In genomic region chr11:20542739-20543452, GRCm38 (mm10) we compare ENCODE assay signal across 8 mouse cellular contexts. TPM values are rescaled to one million over a fixed set of nuclear protein-coding genes. Genes with fewer than 3 reads are reported as not detected.
DNase-seq lines count a peak whose midpoint lies in the region; ATAC-seq and TF ChIP-seq lines count a peak whose summit lies in the region.

Gene Sertad2 (plus strand): TSS chr11:20543253.

- TF ChIP-seq POLR2A in heart, adult 2 months (IDR thresholded peaks at IDR 0.05; ENCODE audit: insufficient read depth, low read depth, low read length), result peak; percentile 88

- peak; percentile 35 for TF ChIP-seq CTCF in heart, adult 2 months (IDR thresholded peaks at IDR 0.05)

- H3K4me3 ChIP-seq in embryonic facial prominence, embryonic 14.5 days (ENCODE audit: low read depth, low read length), result peak within 1 kb of the TSS; percentile 90
- peak within 1 kb of the TSS; percentile 98 for H3K4me3 ChIP-seq in heart, adult 2 months
- peak within 1 kb of the TSS; percentile 85 for H3K4me3 ChIP-seq in limb, embryonic 13.5 days
- peak within 1 kb of the TSS; percentile 78 for H3K4me3 ChIP-seq in midbrain, embryonic 16.5 days (ENCODE audit: low read depth, low read length)

- peak; percentile 58; the same call in 1 of the 2 replicates for TF ChIP-seq EP300 in heart, adult 2 months (IDR thresholded peaks at IDR 0.05; ENCODE audit: insufficient read depth, low read depth, low read length)

- peak within 1 kb of the TSS; percentile 83 for H3K4me2 ChIP-seq in embryonic facial prominence, embryonic 14.5 days (ENCODE audit: low read depth, low read length)
- H3K4me2 ChIP-seq in limb, embryonic 13.5 days (replicated peaks), result peak within 1 kb of the TSS; percentile 71
- peak within 1 kb of the TSS; percentile 64 for H3K4me2 ChIP-seq in midbrain, embryonic 16.5 days (ENCODE audit: low read length)

- peak; percentile 99 for DNase-seq in 3T3-L1 (ENCODE audit: low read depth, low spot score)
- DNase-seq in adrenal gland, postnatal 4 days (ENCODE audit: low spot score in 2 of 2), result peak; percentile 98
- DNase-seq in embryonic facial prominence, embryonic 14.5 days (ENCODE audit: low spot score), result peak; percentile 99
- peak; percentile 99 to 100 for DNase-seq in heart, adult 2 months
- DNase-seq in kidney, adult 8-10 months, result peak; percentile 100
- peak; percentile 97 for DNase-seq in spleen, postnatal 10 days (ENCODE audit: low spot score in 2 of 2)

- no peaks in the 10 kb centered on the region for H3K27me3 ChIP-seq in embryonic facial prominence, embryonic 14.5 days (replicated peaks; ENCODE audit: control insufficient read depth, insufficient read depth, low read length)
- no peaks in the 10 kb centered on the region for H3K27me3 ChIP-seq in heart, adult 2 months (ENCODE audit: control insufficient read depth, insufficient read depth, low read length)
- no peaks in the 10 kb centered on the region for H3K27me3 ChIP-seq in limb, embryonic 13.5 days
- no peaks in the 10 kb centered on the region for H3K27me3 ChIP-seq in midbrain, embryonic 16.5 days (ENCODE audit: control insufficient read depth, insufficient read depth, low read depth, low read length)

- no peaks in the 10 kb centered on the region; the same call in none of the 2 replicates for H3K79me2 ChIP-seq in heart, adult 2 months (replicated peaks; ENCODE audit: control insufficient read depth, insufficient read depth, low read length)

- WGBS in embryonic facial prominence, embryonic 14.5 days, result 0% methylated on average over 32 of the region's 62 CpGs
- 1% methylated on average over 60 of the region's 62 CpGs for WGBS in heart, adult 2 months
- 1% methylated on average over 45 of the region's 62 CpGs for WGBS in limb, embryonic 13.5 days
- under 1% methylated on average over 47 of the region's 62 CpGs for WGBS in midbrain, embryonic 16.5 days

- no peaks in the 10 kb centered on the region for H3K36me3 ChIP-seq in embryonic facial prominence, embryonic 14.5 days (ENCODE audit: control insufficient read depth, insufficient read depth, low read length)
- no peaks in the 10 kb centered on the region for H3K36me3 ChIP-seq in heart, adult 2 months (ENCODE audit: control insufficient read depth, insufficient read depth, low read length)
- H3K36me3 ChIP-seq in limb, embryonic 13.5 days, result no peaks in the 10 kb centered on the region
- H3K36me3 ChIP-seq in midbrain, embryonic 16.5 days (ENCODE audit: control insufficient read depth, insufficient read depth, low read length), result no peaks in the 10 kb centered on the region

- peaks cover 14% of the 10 kb centered on the region for H3K4me1 ChIP-seq in embryonic facial prominence, embryonic 14.5 days (ENCODE audit: control insufficient read depth, insufficient read depth, low read length)
- peaks cover 1% of the 10 kb centered on the region; the same call in 1 of the 2 replicates for H3K4me1 ChIP-seq in heart, adult 2 months (ENCODE audit: control insufficient read depth, insufficient read depth, low read length)
- peaks cover 31% of the 10 kb centered on the region for H3K4me1 ChIP-seq in limb, embryonic 13.5 days
- peaks cover 13% of the 10 kb centered on the region for H3K4me1 ChIP-seq in midbrain, embryonic 16.5 days (ENCODE audit: control insufficient read depth, insufficient read depth, low read length)

- H3K9ac ChIP-seq in embryonic facial prominence, embryonic 14.5 days (ENCODE audit: low read depth, low read length), result peak within 1 kb of the TSS; percentile 81
- peak within 1 kb of the TSS; percentile 99 for H3K9ac ChIP-seq in heart, adult 2 months (ENCODE audit: low read depth, low read length)
- peak within 1 kb of the TSS; percentile 87 for H3K9ac ChIP-seq in limb, embryonic 13.5 days
- H3K9ac ChIP-seq in midbrain, embryonic 16.5 days (ENCODE audit: low read depth, low read length), result peak within 1 kb of the TSS; percentile 82

- intact Hi-C loops in heart, adult 2 months (cut with DNase I), result loop anchor here (1.0 to 5.0 kb wide), 6 partner anchors 49 to 341 kb away; partner anchors contain the start of genes Aftph and Rab1a

- peak within 1 kb of the TSS; percentile 94 for H3K27ac ChIP-seq in embryonic facial prominence, embryonic 14.5 days (replicated peaks; ENCODE audit: low read depth, low read length)
- H3K27ac ChIP-seq in heart, adult 2 months, result peak within 1 kb of the TSS; percentile 96
- H3K27ac ChIP-seq in limb, embryonic 13.5 days, result peak within 1 kb of the TSS; percentile 93
- peak within 1 kb of the TSS; percentile 92 for H3K27ac ChIP-seq in midbrain, embryonic 16.5 days (ENCODE audit: low read length)

- H3K9me3 ChIP-seq in embryonic facial prominence, embryonic 14.5 days (ENCODE audit: control insufficient read depth, low read length), result no peaks in the 10 kb centered on the region
- no peaks in the 10 kb centered on the region for H3K9me3 ChIP-seq in limb, embryonic 13.5 days
- no peaks in the 10 kb centered on the region for H3K9me3 ChIP-seq in midbrain, embryonic 16.5 days (replicated peaks; ENCODE audit: control insufficient read depth, low read length, poor library complexity, severe bottlenecking)

- ATAC-seq in embryonic facial prominence, embryonic 14.5 days (ENCODE audit: low read depth), result peak; percentile 99
- peak; percentile 99 for ATAC-seq in limb, embryonic 13.5 days (ENCODE audit: low FRiP score, low read depth)
- peak; percentile 100 for ATAC-seq in midbrain, embryonic 16.5 days

RNA-seq across cellular contexts. Expression of gene Sertad2, which starts in this region (rescaled TPM):
- 10 to 100 TPM; 18.3 to 22.0 TPM for total RNA-seq in adrenal gland, postnatal 4 days (2021)
- 32.1 and 42.2 TPM in 2 replicates for polyA plus RNA-seq in embryonic facial prominence, embryonic 14.5 days (2014; fragmentation: Nextera tagmentation; extraction: Ambion mirVana)
- total RNA-seq in heart, adult 2 months (2021), result 10 to 100 TPM; 16.1 to 20.2 TPM
- 17.7 and 21.9 TPM in 2 replicates for polyA plus RNA-seq in heart, adult 2 months (2012; rRNA removed)
- polyA plus RNA-seq in limb, embryonic 13.5 days (2015; fragmentation: Nextera tagmentation; extraction: Ambion mirVana), result 50.9 and 55.0 TPM in 2 replicates
- polyA plus RNA-seq in midbrain, embryonic 16.5 days (2015; fragmentation: Nextera tagmentation; extraction: Ambion mirVana), result 24.6 and 26.7 TPM in 2 replicates

Comparison
In these comparisons a context has a peak if more than half of its experiments do, and no peak if none do; other contexts are left out.
1. Peak in every context shown above with its lines: DNase-seq, ATAC-seq, H3K4me3 ChIP-seq and H3K27ac ChIP-seq.